Comparison of ENCODE assay signal across 10 mouse cellular contexts in the genomic region with DNA sequence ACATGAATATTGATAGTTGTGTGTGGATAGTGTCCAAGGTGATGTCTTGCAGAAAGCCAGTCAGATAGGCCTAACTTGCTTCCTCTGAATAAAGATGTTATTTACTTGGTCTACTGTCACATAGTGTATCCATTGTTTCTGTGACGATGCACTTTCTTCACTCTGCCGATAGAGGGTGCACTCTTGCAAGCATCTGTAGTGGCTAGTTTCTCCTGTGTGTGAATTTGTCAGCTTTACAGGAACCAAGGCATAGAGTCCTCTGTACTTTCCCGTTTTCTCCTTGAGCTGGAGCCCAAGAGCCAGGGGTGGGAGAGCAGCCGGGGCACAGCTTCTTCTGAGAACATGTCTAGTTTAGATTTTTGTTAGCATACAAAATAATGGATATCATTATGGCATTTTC. TPM values are rescaled to one million over a fixed set of nuclear protein-coding genes. Genes with fewer than 3 reads are reported as not detected.
DNase-seq lines count a peak whose midpoint lies in the region; ATAC-seq and TF ChIP-seq lines count a peak whose summit lies in the region.
"Had no signal": no experiment of that assay in that cellular context is flagged by ENCODE, and none has a peak within 500 bp of the region (broad histone marks: within the 10 kb centered on the region; RNA-seq: fewer than 3 reads in every experiment).

No protein-coding gene starts in this region.

- H3K9ac ChIP-seq in neural tube, embryonic 15.5 days (replicated peaks) = no peak overlapping the region
- no peak overlapping the region for H3K9ac ChIP-seq in embryonic facial prominence, embryonic 14.5 days (ENCODE audit: low read depth, low read length)

- no peaks in the 10 kb centered on the region for H3K27me3 ChIP-seq in neural tube, embryonic 15.5 days (replicated peaks)
- H3K27me3 ChIP-seq in embryonic facial prominence, embryonic 14.5 days (replicated peaks; ENCODE audit: control insufficient read depth, insufficient read depth, low read length) = no peaks in the 10 kb centered on the region
- no peaks in the 10 kb centered on the region for H3K27me3 ChIP-seq in small intestine, adult 2 months (ENCODE audit: control insufficient read depth, insufficient read depth, low read length)

- peaks cover 73% of the 10 kb centered on the region for H3K36me3 ChIP-seq in neural tube, embryonic 15.5 days
- peaks cover 68% of the 10 kb centered on the region for H3K36me3 ChIP-seq in embryonic facial prominence, embryonic 14.5 days (ENCODE audit: control insufficient read depth, insufficient read depth, low read length)
- H3K36me3 ChIP-seq in small intestine, adult 2 months (ENCODE audit: control insufficient read depth, insufficient read depth, low read length) = peaks cover 39% of the 10 kb centered on the region

- TF ChIP-seq CTCF in small intestine, adult 2 months (IDR thresholded peaks at IDR 0.05; ENCODE audit: extremely low read depth, insufficient read length, insufficient replicate concordance, low read depth, low read length) = peak; percentile 45; the same call in 1 of the 2 replicates

- H3K4me2 ChIP-seq in neural tube, embryonic 15.5 days = no peak overlapping the region
- H3K4me2 ChIP-seq in embryonic facial prominence, embryonic 14.5 days (ENCODE audit: low read depth, low read length) = no peak overlapping the region

- WGBS in neural tube, embryonic 15.5 days = 48% methylated on average over 4 of the region's 4 CpGs
- 40% methylated on average over 4 of the region's 4 CpGs for WGBS in embryonic facial prominence, embryonic 14.5 days
- 39% methylated on average over 4 of the region's 4 CpGs for WGBS in small intestine, adult 2 months

- H3K9me3 ChIP-seq in neural tube, embryonic 15.5 days (replicated peaks) = no peaks in the 10 kb centered on the region
- no peaks in the 10 kb centered on the region for H3K9me3 ChIP-seq in embryonic facial prominence, embryonic 14.5 days (ENCODE audit: control insufficient read depth, low read length)

- peak; percentile 43 for DNase-seq in gastrocnemius, adult 18-20 months (ENCODE audit: low spot score)
- DNase-seq in gastrocnemius, postnatal 36 days = no peak
- peak; percentile 21 for DNase-seq in neural tube, embryonic 10.5 days (ENCODE audit: extremely low spot score, low spot score)
- DNase-seq in embryonic facial prominence, embryonic 14.5 days (ENCODE audit: low spot score) = peak; percentile 55
- DNase-seq in right cerebral cortex, postnatal 4 days = no peak
- DNase-seq in cerebellum, adult 11 months = no peak

- no peaks in the 10 kb centered on the region for H3K4me1 ChIP-seq in neural tube, embryonic 15.5 days
- H3K4me1 ChIP-seq in embryonic facial prominence, embryonic 14.5 days (ENCODE audit: control insufficient read depth, insufficient read depth, low read length) = no peaks in the 10 kb centered on the region
- no peaks in the 10 kb centered on the region for H3K4me1 ChIP-seq in small intestine, adult 2 months (ENCODE audit: control insufficient read depth, insufficient read depth, insufficient read length, low read length)

- intact Hi-C loops in gastrocnemius, postnatal 36 days (cut with DNase I) = no loop called here

- H3K27ac ChIP-seq in neural tube, embryonic 15.5 days (replicated peaks) = no peak overlapping the region
- H3K27ac ChIP-seq in embryonic facial prominence, embryonic 14.5 days (replicated peaks; ENCODE audit: low read depth, low read length) = no peak overlapping the region
- no peak overlapping the region for H3K27ac ChIP-seq in small intestine, adult 2 months (ENCODE audit: insufficient read depth, low read depth, low read length)

- TF ChIP-seq POLR2A in small intestine, adult 2 months (IDR thresholded peaks at IDR 0.05; ENCODE audit: low read depth, low read length) = no peak

- ATAC-seq in neural tube, embryonic 15.5 days (ENCODE audit: low FRiP score) = no peak
- 0 out of 2 replicates have a peak, but pooled peaks have one; percentile 30 for ATAC-seq in embryonic facial prominence, embryonic 14.5 days (ENCODE audit: low read depth)

- no peak overlapping the region for H3K4me3 ChIP-seq in neural tube, embryonic 15.5 days (replicated peaks)
- no peak overlapping the region for H3K4me3 ChIP-seq in embryonic facial prominence, embryonic 14.5 days (ENCODE audit: low read depth, low read length)
- H3K4me3 ChIP-seq in small intestine, adult 2 months (ENCODE audit: low read depth, low read length) = no peak overlapping the region
- H3K4me3 ChIP-seq: myocyte had no signal

RNA-seq across cellular contexts. Expression of a gene that starts 17.0 kb away (rescaled TPM):
- total RNA-seq in gastrocnemius, adult 18-20 months (2021) = 1 to 10 TPM; 1.0 to 1.2 TPM
- total RNA-seq in gastrocnemius, postnatal 36 days (2021) = 1 to 10 TPM; 1.4 to 2.4 TPM
- polyA plus RNA-seq in neural tube, embryonic 15.5 days (2015; fragmentation: Nextera tagmentation; extraction: Ambion mirVana) = 1.3 and 3.0 TPM in 2 replicates
- 4.3 and 4.9 TPM in 2 replicates for polyA plus RNA-seq in embryonic facial prominence, embryonic 14.5 days (2014; fragmentation: Nextera tagmentation; extraction: Ambion mirVana)
- polyA plus RNA-seq in small intestine, adult 2 months (2012; rRNA removed) = 3.6 and 6.1 TPM in 2 replicates

RNA-seq across cellular contexts. Expression of a gene that starts 23.0 kb away (rescaled TPM):
- total RNA-seq in gastrocnemius, adult 18-20 months (2021) = not detected
- total RNA-seq in gastrocnemius, postnatal 36 days (2021) = not detected
- polyA plus RNA-seq in neural tube, embryonic 15.5 days (2015; fragmentation: Nextera tagmentation; extraction: Ambion mirVana) = not detected in 2 replicates
- not detected in 2 replicates for polyA plus RNA-seq in embryonic facial prominence, embryonic 14.5 days (2014; fragmentation: Nextera tagmentation; extraction: Ambion mirVana)
- polyA plus RNA-seq in small intestine, adult 2 months (2012; rRNA removed) = not detected in 2 replicates
- polyA plus RNA-seq: intestine, embryonic 14.5 days; myocyte had no signal

RNA-seq across cellular contexts. Expression of a gene that starts 30.5 kb away (rescaled TPM):
- 1 to 10 TPM; 7.4 to 8.0 TPM for total RNA-seq in gastrocnemius, adult 18-20 months (2021)
- total RNA-seq in gastrocnemius, postnatal 36 days (2021) = 1 to 10 TPM; 6.4 to 8.0 TPM
- polyA plus RNA-seq in neural tube, embryonic 15.5 days (2015; fragmentation: Nextera tagmentation; extraction: Ambion mirVana) = 4.8 and 5.7 TPM in 2 replicates
- 9.2 and 10.1 TPM in 2 replicates for polyA plus RNA-seq in embryonic facial prominence, embryonic 14.5 days (2014; fragmentation: Nextera tagmentation; extraction: Ambion mirVana)
- 2.8 and 4.3 TPM in 2 replicates for polyA plus RNA-seq in small intestine, adult 2 months (2012; rRNA removed)

RNA-seq across cellular contexts. Expression of a gene that starts 30.6 kb away (rescaled TPM):
- total RNA-seq in gastrocnemius, adult 18-20 months (2021) = 1,000 to 10,000 TPM; 1,130 to 1,186 TPM
- 1,000 to 10,000 TPM; 1,041 to 1,197 TPM for total RNA-seq in gastrocnemius, postnatal 36 days (2021)
- polyA plus RNA-seq in neural tube, embryonic 15.5 days (2015; fragmentation: Nextera tagmentation; extraction: Ambion mirVana) = 1,500 and 1,925 TPM in 2 replicates
- 1,191 and 1,453 TPM in 2 replicates for polyA plus RNA-seq in embryonic facial prominence, embryonic 14.5 days (2014; fragmentation: Nextera tagmentation; extraction: Ambion mirVana)
- polyA plus RNA-seq in small intestine, adult 2 months (2012; rRNA removed) = 17.8 and 34.7 TPM in 2 replicates

RNA-seq across cellular contexts. Expression of a gene that starts 36.5 kb away (rescaled TPM):
- total RNA-seq in gastrocnemius, adult 18-20 months (2021) = not detected
- not detected for total RNA-seq in gastrocnemius, postnatal 36 days (2021)
- 0.18 TPM in 1 of 2 replicates, not detected in the other for polyA plus RNA-seq in neural tube, embryonic 15.5 days (2015; fragmentation: Nextera tagmentation; extraction: Ambion mirVana)
- polyA plus RNA-seq in embryonic facial prominence, embryonic 14.5 days (2014; fragmentation: Nextera tagmentation; extraction: Ambion mirVana) = not detected in 2 replicates
- polyA plus RNA-seq in small intestine, adult 2 months (2012; rRNA removed) = 0.27 TPM in 1 of 2 replicates, not detected in the other
- polyA plus RNA-seq: intestine, embryonic 14.5 days; myocyte had no signal

Comparison
In these comparisons a context has a peak if more than half of its experiments do, and no peak if none do; other contexts are left out.
1. DNase-seq: peak in gastrocnemius, adult 18-20 months (single experiment), neural tube, embryonic 10.5 days (single experiment) and embryonic facial prominence, embryonic 14.5 days (single experiment); none in gastrocnemius, postnatal 36 days (0 of 2), right cerebral cortex, postnatal 4 days (single experiment) and cerebellum, adult 11 months (single experiment).